Mouse (Mus musculus): ENCODE measurements around the gene Hist1h2bj.
"Not testable (repeated sequence)": the region's sequence is repeated elsewhere in the genome, so short reads cannot be mapped to it uniquely, and the experiment has no call there.

DNA sequence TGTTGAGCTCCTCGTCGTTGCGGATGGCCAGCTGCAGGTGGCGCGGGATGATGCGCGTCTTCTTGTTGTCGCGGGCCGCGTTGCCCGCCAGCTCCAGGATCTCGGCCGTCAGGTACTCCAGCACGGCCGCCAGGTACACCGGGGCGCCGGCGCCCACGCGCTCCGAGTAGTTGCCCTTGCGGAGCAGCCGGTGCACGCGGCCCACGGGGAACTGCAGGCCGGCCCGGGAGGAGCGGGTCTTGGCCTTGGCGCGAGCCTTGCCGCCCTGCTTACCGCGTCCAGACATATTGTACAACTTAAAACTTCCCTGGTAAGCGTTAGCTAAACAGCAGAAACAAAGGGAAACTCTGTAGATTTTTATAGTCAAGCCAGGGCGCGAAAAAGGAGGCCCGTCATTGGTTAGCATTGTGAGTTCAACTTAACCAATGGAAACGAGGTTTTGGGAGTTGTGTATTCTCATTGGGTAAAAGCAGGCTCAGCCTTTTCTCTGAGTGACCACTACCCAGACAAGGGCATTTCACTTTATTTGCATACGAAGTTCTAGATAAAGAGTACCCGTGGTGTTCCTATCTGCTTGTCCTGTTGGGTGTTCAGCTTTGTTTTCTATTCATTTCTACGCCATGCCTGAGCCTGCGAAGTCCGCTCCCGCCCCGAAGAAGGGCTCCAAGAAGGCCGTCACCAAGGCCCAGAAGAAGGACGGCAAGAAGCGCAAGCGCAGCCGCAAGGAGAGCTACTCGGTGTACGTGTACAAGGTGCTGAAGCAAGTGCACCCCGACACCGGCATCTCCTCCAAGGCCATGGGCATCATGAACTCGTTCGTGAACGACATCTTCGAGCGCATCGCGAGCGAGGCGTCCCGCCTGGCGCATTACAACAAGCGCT, 7.5 kb upstream of the Hist1h2bj start, which contains the start of the genes Hist1h2ah and Hist1h2bk:
- not testable (repeated sequence) for TF ChIP-seq TAL1, GATA1 (IDR thresholded peaks at IDR 0.05; ENCODE audit: low read length)

All from erythroblast, embryonic 14.5 days (primary cell).